Mouse (Mus musculus): Measurements from ENCODE around the gene Isyna1. TPM values are rescaled to one million over a fixed set of nuclear protein-coding genes. Genes with fewer than 3 reads are reported as not detected.

The Isyna1 gene
- polyA plus RNA-seq, 1 experiment, result 61.5 TPM

DNA sequence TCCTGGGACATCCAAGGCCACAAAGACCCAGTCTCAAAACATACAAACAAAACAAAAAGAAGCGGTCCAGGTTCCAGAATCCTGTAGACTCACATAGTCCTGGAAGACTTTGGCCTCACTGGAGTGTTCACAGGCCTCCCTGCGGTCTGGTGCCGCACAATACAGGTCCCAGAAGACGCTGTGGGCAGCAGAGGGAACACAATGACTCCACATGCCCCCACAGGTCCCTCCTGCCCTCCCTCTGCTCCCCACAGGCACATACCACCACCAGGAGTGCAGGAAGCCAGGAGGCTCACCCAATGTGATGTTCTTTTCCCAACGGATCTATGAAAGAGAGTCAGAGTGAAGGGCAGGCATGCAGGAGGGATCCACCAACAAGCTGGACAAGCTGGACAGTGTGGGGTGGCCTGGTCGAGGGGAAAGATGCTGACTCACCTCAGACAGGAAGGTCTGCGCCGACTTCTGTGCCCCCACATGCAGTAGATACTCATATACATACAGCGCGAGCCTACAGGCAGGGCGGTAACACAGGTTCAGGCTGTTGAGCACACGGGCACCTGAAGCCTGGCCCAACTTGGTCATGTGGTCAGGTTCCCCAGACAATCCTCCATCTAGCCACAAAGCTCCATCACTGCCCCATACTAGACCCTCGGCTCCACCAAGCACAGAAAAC lies 8.1 kb downstream of the Isyna1 start:
- Histone ChIP-seq H3K9ac (ENCODE audit: low read depth, poor library complexity, severe bottlenecking) (no peak overlapping the region), H3K36me3 (ENCODE audit: control insufficient read depth, insufficient read depth, low read length, poor library complexity, severe bottlenecking) (peaks cover 5% of the 10 kb centered on the region; the same call in 1 of the 2 replicates), H3K4me1 (ENCODE audit: control insufficient read depth, insufficient read depth, low read length) (peaks cover 12% of the 10 kb centered on the region), H3K27ac (ENCODE audit: insufficient read depth, low read length) (peak overlapping the region; percentile 17; the same call in 1 of the 2 replicates), H3K9me3 (replicated peaks; ENCODE audit: control insufficient read depth, insufficient read depth, low read length, poor library complexity, severe bottlenecking) (no peaks in the 10 kb centered on the region), H3K27me3 (ENCODE audit: control insufficient read depth, insufficient read depth, low read length, poor library complexity, severe bottlenecking) (no peaks in the 10 kb centered on the region), H3K4me3 (ENCODE audit: low read depth, low read length) (no peak overlapping the region)
- TF ChIP-seq EP300 (IDR thresholded peaks at IDR 0.05; ENCODE audit: insufficient read depth, low read depth, low read length), result no peak
- TF ChIP-seq CTCF (IDR thresholded peaks at IDR 0.05; ENCODE audit: low read depth, low read length), result no peak
- TF ChIP-seq POLR2A (IDR thresholded peaks at IDR 0.05; ENCODE audit: insufficient read depth, low read length), result no peak

DNA sequence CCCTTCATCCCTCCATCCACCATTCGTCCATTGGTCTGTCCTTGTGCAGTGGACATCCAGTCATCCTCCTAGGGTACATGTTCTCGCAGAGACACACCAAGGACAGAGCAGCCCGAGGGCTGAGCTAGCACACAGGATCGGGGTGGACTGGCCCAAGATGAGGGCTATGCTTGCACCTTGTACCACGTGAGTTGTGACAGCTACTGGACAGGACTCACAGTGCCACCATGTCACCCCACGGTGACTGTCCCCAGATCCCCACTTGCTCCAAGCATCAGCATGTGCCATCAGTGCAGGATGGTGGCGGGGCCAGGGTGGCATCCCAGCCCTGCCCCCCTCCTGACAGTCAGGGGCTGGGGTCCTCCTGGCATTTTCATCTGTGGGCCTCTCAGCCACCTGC lies 10.4 kb downstream of the Isyna1 start:
- H3K4me1 ChIP-seq (ENCODE audit: control insufficient read depth, insufficient read depth, low read length), result peaks cover 13% of the 10 kb centered on the region
- no peak for TF ChIP-seq CTCF (IDR thresholded peaks at IDR 0.05; ENCODE audit: low read depth, low read length)
- TF ChIP-seq EP300 (IDR thresholded peaks at IDR 0.05; ENCODE audit: insufficient read depth, low read depth, low read length), result no peak
- TF ChIP-seq POLR2A (IDR thresholded peaks at IDR 0.05; ENCODE audit: insufficient read depth, low read length), result no peak
- no peaks in the 10 kb centered on the region for H3K9me3 ChIP-seq (replicated peaks; ENCODE audit: control insufficient read depth, insufficient read depth, low read length, poor library complexity, severe bottlenecking)
- H3K27ac ChIP-seq (ENCODE audit: insufficient read depth, low read length), result no peak overlapping the region
- no peak overlapping the region for H3K4me3 ChIP-seq (ENCODE audit: low read depth, low read length)
- no peaks in the 10 kb centered on the region for H3K27me3 ChIP-seq (ENCODE audit: control insufficient read depth, insufficient read depth, low read length, poor library complexity, severe bottlenecking)
- H3K9ac ChIP-seq (ENCODE audit: low read depth, poor library complexity, severe bottlenecking), result no peak overlapping the region
- H3K36me3 ChIP-seq (ENCODE audit: control insufficient read depth, insufficient read depth, low read length, poor library complexity, severe bottlenecking), result peaks cover 2% of the 10 kb centered on the region; the same call in 1 of the 2 replicates

DNA sequence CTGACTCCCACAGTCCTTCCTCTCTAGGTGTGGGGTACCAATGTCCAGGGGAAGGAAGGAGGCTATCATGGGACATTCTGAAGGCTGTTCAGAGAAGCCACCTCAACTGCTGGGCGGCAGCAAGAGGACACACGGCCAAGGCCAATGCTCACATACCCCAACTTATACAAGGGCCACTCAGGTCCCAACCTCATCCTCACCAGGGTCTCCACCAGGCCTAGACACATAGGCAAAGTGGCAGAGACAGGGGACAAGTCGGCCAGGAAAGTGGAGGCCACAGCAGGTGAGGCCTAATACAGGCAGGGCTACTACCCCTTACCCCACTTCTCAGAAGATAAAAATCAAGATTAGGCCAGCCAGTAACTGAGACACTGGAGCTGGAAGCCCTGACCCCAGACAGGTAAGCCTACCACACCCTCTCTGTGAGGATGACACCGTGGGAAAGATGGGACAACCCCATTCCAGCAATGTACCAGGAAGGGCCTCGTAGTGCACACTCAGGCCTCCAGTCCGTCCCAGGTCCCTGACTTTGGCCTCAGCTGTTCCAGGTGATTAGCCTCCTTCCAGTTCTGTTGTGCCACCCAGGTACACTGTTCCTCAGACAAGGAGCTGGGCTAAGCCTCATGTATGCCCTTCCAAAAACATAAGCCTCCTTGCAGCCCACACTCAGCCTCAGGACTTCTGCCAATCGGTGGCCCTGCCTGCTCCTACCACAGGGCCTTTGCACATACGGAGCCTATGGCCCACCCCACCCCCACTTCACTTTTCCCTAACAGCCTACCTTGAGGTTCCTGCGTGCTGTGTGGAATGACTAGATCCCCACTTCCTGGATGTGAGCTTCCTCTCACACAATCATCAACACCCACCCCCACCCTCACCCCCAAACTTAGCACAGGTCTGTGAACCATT lies 12.0 kb downstream of the Isyna1 start:
- Histone ChIP-seq H3K4me3 (ENCODE audit: low read depth, low read length) (no peak overlapping the region), H3K4me1 (ENCODE audit: control insufficient read depth, insufficient read depth, low read length) (peaks cover 10% of the 10 kb centered on the region), H3K27me3 (ENCODE audit: control insufficient read depth, insufficient read depth, low read length, poor library complexity, severe bottlenecking) (no peaks in the 10 kb centered on the region), H3K27ac (ENCODE audit: insufficient read depth, low read length) (no peak overlapping the region), H3K9ac (ENCODE audit: low read depth, poor library complexity, severe bottlenecking) (no peak overlapping the region), H3K36me3 (ENCODE audit: control insufficient read depth, insufficient read depth, low read length, poor library complexity, severe bottlenecking) (no peaks in the 10 kb centered on the region; the same call in 1 of the 2 replicates), H3K9me3 (replicated peaks; ENCODE audit: control insufficient read depth, insufficient read depth, low read length, poor library complexity, severe bottlenecking) (no peaks in the 10 kb centered on the region)
- TF ChIP-seq CTCF (IDR thresholded peaks at IDR 0.05; ENCODE audit: low read depth, low read length) (no peak), POLR2A (IDR thresholded peaks at IDR 0.05; ENCODE audit: insufficient read depth, low read length) (no peak)

DNA sequence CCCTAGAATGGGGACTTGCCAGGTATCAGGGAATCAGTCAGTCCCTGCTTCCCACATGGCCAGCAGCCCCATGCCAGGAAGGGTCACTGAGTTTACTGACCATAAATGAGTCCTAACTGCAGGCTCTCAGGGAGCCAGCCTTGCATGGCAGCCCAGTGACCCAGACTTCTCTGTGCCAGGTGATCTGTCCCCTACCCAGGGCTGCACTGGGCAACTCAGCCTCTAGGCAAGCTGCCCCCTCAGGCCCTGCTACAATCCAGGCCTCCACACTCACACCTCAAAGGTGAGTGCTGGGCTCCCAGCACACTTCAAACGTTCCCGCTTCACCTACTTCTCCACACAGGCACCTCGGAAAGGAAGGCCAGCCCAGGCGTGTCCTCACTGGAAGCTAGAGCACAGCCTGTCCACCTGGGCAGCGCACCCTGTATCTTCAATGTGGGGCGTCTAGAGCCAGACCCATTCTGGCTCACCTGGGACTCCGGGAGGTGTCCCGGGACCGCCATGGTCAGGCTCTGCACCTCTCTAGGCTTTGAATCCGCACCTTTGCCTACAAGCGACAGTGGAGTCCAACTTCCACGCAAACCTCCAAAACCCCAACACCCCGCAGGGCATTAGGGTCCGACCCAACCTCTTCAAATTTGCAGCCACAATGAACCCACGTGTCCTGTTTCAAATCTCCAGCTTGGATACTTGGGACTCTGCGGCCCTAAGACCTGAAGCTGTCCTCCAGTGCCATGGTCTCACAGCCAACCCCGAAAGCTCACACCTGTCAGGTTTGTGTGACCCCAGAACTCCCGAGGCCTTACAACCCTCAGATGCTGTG lies 12.8 kb downstream of the Isyna1 start:
- Histone ChIP-seq H3K9me3 (replicated peaks; ENCODE audit: control insufficient read depth, insufficient read depth, low read length, poor library complexity, severe bottlenecking) (no peaks in the 10 kb centered on the region), H3K27me3 (ENCODE audit: control insufficient read depth, insufficient read depth, low read length, poor library complexity, severe bottlenecking) (no peaks in the 10 kb centered on the region), H3K4me3 (ENCODE audit: low read depth, low read length) (peak overlapping the region; percentile 93), H3K36me3 (ENCODE audit: control insufficient read depth, insufficient read depth, low read length, poor library complexity, severe bottlenecking) (no peaks in the 10 kb centered on the region; the same call in 1 of the 2 replicates), H3K27ac (ENCODE audit: insufficient read depth, low read length) (no peak overlapping the region), H3K4me1 (ENCODE audit: control insufficient read depth, insufficient read depth, low read length) (peaks cover 10% of the 10 kb centered on the region), H3K9ac (ENCODE audit: low read depth, poor library complexity, severe bottlenecking) (peak overlapping the region; percentile 95)
- TF ChIP-seq POLR2A (IDR thresholded peaks at IDR 0.05; ENCODE audit: insufficient read depth, low read length) (no peak), EP300 (IDR thresholded peaks at IDR 0.05; ENCODE audit: insufficient read depth, low read depth, low read length) (no peak), CTCF (IDR thresholded peaks at IDR 0.05; ENCODE audit: low read depth, low read length) (no peak)

DNA sequence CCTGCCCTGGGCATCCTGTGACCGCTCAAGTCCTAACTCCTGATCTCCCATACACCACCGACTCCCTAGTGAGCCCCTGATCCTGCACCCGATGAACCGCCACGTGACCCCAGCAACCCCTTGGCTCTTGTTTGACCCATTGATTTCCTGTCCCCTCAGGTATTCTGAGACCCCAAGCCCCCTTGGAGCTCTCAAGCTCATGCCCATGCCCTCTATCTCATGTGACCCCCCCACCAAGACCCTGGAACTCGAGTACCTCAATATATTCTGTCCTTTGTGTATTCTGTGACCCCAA lies 13.4 kb downstream of the Isyna1 start:
- Histone ChIP-seq H3K27ac (ENCODE audit: insufficient read depth, low read length) (no peak overlapping the region), H3K4me1 (ENCODE audit: control insufficient read depth, insufficient read depth, low read length) (peaks cover 8% of the 10 kb centered on the region), H3K4me3 (ENCODE audit: low read depth, low read length) (peak overlapping the region; percentile 93), H3K9ac (ENCODE audit: low read depth, poor library complexity, severe bottlenecking) (peak overlapping the region; percentile 95), H3K36me3 (ENCODE audit: control insufficient read depth, insufficient read depth, low read length, poor library complexity, severe bottlenecking) (no peaks in the 10 kb centered on the region; the same call in 1 of the 2 replicates), H3K9me3 (replicated peaks; ENCODE audit: control insufficient read depth, insufficient read depth, low read length, poor library complexity, severe bottlenecking) (no peaks in the 10 kb centered on the region), H3K27me3 (ENCODE audit: control insufficient read depth, insufficient read depth, low read length, poor library complexity, severe bottlenecking) (no peaks in the 10 kb centered on the region)
- TF ChIP-seq POLR2A (IDR thresholded peaks at IDR 0.05; ENCODE audit: insufficient read depth, low read length), result no peak
- 0 out of 2 replicates have a peak, but pooled peaks have one; percentile 5 for TF ChIP-seq EP300 (IDR thresholded peaks at IDR 0.05; ENCODE audit: insufficient read depth, low read depth, low read length)
